Mouse (Mus musculus) adipocyte (in vitro differentiated cells): ENCODE measurements around the gene Ddx50.
A peak's percentile ranks its signal among the peaks of the same experiment; 100 is the strongest.

Experiments used
- DNase-seq: peaks from one replicate; pipeline ENCODE4 v3.0.0-alpha.2; 2016; ENCODE audit warnings: low spot score

Gene Ddx50

GRCm38 (mm10) chr10:62650881-62651810 lies at the start of gene Ddx50:
TSS of gene Ddx50 (minus strand) at chr10:62651218.
- peak; percentile 99 for DNase-seq

- DNase-seq = no peak
Measured at GRCm38 (mm10) chr10:62692771-62693170, 41.8 kb upstream of the Ddx50 start.

DNA sequence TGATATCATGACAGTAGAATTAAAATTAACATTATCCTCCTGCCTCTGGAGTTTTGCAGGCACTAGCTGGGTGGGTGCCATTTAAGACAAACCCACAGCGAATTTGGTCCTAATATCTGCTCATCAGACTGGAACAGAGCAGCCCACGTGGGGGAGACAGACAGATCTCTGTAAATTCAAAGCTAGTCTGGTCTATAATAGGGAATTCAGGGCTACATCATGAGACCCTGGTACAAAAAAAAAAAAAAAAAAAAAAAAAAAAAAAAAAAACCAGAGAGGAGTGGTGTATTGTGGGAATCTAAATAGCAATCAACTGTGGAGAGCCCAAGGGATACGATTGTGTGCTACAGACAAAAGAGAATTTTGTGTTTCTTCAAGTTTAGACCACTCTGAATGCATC lies 41.2 kb upstream of the Ddx50 start:
- DNase-seq = no peak

DNA sequence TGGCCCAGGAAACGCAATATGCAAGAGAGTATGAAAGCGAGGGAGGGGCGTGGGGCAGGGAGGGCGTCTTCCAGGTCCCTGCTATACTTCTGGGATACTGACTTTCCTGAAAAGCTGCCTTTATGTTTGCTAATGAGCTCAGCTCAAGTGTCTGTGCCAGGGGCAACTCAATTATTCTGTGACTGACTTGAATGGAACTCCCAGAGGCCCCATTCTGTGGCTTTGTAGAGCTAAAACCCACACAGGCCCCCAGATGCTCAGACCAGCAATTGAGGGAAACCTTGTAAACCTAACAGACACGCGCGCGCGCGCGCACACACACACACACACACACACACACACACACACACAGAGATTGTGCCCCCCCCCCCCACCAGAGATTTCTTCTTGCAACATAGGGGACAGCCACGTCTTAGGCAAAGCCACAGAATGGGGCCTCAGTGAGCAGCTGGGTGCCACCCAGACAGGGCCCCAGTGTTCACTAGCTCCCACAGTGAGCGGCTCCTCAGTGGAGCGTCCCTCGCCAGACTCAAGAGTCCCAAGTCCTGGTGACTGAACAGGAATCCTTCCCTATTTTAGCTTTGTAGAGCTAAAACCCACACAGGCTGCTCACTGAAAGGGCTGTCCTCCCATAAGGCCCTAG lies 36.1 kb upstream of the Ddx50 start:
- DNase-seq = no peak

DNA sequence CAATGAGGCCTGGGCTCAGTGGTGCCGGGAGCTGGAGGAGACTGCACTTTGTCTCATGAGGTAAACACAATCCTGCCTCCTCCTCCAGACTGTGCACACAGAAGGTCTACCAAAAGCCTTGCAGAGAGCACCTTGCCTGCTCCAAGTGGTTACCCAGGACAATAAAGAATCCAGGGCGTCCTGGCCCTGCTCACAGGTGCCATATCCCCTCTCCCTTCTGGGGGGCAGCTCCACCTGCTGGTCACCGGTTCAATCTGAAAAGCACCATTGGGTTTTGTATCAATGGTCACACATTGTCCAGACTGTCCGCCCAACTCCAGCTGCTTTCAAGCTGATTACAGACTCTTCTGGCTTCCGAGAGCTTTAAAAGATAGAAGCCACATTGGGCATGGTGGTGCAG lies 32.0 kb upstream of the Ddx50 start:
- DNase-seq = no peak

GRCm38 (mm10) chr10:62679833-62680232 lies 28.8 kb upstream of the Ddx50 start:
- DNase-seq = no peak

DNA sequence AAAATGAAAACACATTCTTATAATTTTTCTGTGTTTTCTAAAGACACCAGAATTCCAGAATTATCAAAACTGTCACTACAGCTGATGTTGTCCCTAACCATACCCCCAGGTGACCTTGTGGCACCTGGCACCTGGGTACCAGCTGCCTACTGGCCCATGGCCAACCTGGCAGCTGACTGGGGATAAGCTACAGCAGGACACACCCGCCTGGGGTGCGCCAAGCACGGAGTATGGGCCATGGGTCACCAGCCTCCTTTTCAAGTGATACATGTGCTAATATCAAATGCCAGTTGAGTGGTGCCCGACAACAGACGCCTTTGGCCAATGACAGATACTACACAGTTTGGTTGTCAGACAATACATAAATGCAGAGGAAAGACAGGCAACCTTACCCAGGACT lies 26.3 kb upstream of the Ddx50 start:
- no peak for DNase-seq

DNA sequence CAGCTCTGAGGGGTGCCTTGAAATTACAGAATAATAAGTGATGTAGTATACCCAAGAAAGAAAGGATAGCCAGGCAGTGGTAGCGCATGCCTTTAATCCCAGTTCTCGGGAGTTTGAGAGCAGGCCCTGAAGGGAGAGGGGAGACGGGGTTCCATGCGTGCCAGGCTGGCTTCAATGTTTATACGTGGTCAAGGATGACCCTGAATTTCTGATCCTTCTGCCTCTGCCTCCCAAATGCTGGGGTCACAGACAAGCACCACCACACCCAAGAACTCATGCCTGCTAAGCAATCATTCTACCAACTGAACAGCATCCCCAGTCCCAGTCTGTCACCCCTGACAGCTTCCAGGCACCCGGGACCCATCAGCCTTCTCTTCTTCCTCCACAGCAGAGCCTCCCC lies 25.2 kb upstream of the Ddx50 start:
- no peak for DNase-seq

GRCm38 (mm10) chr10:62672359-62672758 lies 21.3 kb upstream of the Ddx50 start:
- no peak for DNase-seq

GRCm38 (mm10) chr10:62669245-62669644 lies 18.2 kb upstream of the Ddx50 start:
- DNase-seq = no peak

GRCm38 (mm10) chr10:62668463-62668862 lies 17.4 kb upstream of the Ddx50 start:
- DNase-seq = no peak

DNA sequence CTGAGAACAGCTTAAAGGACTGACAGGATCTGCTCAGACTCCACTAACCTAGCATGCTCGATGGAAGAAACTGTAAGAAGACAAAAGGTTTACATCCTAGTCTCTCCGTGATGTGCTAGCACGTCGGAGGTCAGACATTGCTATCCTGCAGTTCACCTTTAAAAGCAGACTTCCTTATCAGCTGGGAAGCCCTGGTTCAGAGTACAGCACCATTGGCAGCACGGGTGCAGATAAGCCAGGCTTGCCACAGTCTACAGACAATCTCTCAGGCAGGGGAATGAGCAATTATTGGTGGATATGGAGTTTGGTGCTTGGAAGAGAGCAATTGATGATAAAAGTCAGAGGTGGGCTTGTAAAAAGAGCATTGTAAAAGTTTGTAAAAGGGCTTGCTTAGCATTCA lies 17.0 kb upstream of the Ddx50 start:
- no peak for DNase-seq

GRCm38 (mm10) chr10:62664963-62665590 lies 14.1 kb upstream of the Ddx50 start:
- no peak for DNase-seq

DNA sequence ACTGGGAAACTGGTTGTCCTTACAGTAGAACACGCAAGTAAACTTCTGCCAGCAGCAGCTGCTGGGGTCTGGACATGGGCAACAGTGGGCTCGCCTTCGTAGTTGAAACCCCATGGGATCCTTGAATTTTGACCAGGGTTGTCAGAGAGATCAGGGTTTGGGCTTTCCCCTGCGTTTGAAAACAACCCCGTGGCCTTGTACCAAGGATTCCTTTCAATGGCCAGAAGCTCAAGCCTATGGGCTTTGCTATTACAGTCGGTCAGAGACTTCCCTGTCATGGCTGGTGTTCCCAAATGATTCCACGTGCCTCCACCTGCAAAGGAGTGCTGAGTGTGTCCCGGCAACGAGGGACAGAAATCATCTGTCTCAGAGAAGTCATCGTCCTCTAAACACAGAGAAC lies 13.2 kb upstream of the Ddx50 start:
- no peak for DNase-seq

GRCm38 (mm10) chr10:62656711-62657110 lies 5.7 kb upstream of the Ddx50 start:
- no peak for DNase-seq

GRCm38 (mm10) chr10:62651961-62652360 lies 943 bp upstream of the Ddx50 start:
- no peak for DNase-seq

DNA sequence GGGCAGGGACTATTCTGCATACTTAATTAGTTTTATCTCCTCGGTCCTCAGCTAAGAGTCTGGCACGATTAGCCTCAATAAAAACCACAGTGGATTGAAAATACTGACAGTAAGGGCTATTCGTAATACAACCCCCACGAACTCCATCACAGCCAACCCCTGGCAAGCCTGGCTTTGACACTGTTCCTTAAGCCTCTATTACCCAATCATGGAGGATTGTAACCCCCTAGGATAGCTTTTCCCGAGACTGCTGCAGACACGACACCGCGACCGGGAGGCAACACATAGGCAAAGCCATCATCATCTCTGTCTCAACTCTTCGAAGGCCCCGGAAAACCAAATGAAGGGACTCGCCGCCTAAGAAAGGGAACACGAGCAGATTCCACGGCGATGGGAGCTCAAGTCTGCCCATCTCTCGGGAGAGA lies 648 bp downstream of the Ddx50 start:
- peak; percentile 42 for DNase-seq

DNA sequence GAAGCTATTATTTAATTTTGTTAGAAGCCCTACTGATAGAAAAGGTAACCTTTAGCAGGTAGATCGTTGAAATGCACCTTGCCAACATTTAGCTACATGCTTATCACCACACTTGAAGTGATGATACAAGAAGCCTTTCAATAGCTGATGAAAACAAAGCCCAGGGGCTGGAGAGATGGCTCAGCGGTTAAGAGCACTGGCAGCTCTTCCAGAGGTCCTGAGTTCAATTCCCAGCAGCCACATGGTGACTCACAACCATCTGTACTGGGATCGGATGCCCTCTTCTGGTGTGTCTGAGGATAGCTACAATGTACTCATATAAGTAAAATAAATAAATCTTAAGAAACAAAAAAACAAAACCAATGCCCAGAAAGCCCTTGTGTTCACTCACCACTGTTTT lies 46.9 kb downstream of the Ddx50 start:
- no peak for DNase-seq

DNA sequence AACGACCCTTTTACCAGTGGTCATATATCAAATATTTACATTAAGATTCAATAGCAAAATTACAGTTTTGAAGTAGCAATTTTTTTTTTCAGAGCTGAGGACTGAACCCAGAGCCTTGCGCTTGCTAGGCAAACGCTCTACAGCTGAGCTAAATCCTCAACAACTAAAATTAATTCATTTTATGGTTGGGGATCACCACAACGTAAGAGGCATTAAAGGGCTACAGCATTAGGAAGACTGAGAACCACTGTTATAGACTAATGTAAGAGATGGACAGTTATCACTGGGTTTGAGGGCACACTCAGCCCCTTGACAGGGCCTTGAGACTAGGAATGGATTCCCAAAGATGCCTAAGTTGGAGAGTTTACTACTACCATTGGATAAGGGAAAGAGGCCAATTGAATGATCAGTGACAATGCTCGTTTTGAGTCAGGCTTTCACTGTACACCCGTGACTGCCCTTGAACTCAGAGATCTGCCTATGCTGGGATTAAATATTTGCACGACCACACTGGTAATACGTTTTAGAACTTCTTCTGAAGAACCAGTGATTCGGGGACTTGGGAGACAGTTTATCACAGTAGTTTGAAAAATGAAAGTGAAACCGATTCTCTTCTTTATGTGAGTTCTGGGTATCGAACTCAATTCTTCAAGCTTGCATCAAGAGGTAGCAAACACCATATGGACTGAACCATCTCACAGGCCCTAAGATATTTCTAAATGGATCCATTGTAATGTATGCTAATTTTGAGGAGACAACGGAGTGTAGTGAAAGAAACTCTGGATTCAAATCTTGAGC lies 47.6 kb downstream of the Ddx50 start:
- no peak for DNase-seq

DNA sequence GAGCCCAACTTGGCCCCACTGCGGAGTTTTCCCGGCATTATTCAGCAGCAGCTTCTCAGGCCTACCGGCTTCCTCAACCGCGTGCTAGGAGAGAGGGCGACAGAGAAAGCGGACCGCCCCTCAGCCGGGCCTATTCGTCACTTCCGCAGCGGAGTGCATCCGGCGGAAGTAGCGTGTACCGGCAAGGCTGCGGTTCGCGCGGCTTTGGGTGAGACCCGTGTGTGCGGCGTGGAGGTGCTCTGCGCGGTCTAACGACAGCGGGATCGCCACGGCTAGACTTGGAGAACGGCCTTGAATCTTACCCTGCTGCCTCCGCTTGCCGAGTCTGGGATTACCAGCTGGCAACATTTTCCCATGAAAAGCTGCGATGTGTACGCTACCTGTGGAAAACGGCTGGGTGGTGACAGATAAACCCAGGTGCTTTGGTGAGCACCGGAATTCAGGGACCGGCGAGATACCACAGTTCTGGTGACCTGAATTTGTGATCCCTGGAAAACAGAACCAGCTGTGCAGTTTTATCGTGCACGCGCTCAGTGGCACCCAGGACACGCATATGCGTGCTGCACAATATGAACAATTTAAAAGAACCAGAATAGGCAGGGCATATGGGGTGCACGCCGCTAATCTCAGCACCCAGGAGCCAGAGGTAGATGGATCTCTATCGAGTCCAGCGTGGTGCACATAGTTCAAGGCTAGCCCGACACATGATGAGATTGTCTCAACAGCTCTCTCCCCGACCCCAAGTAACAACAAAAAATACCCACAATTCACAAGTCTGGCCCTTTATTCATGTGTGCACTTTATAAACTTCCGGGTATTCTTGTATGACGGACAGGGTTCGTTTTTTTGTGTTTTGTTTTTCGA lies 48.6 kb downstream of the Ddx50 start, which contains the start of gene Ddx21:
TSS of gene Ddx21 (minus strand) at position 105 of the 864 bp plus-strand sequence.
- peak; percentile 86 for DNase-seq

GRCm38 (mm10) chr10:62601833-62602176 lies 49.2 kb downstream of the Ddx50 start:
- no peak for DNase-seq
